Mouse (Mus musculus): ENCODE results near the gene Fetub. TPM values are rescaled to one million over a fixed set of nuclear protein-coding genes. Genes with fewer than 3 reads are reported as not detected.

Gene Fetub
- polyA plus RNA-seq (2017; shearing (Covaris generic)) = not detected

GRCm38 (mm10) chr16:22918034-22918433, at the start of gene Fetub:
Fetub (plus strand) TSS chr16:22918334.

GRCm38 (mm10) chr16:22890683-22891510, 27.2 kb upstream of the Fetub start, which contains the start of gene Ahsg:
Ahsg (plus strand) TSS chr16:22891277.

GRCm38 (mm10) chr16:22950840-22951395, 32.8 kb downstream of the Fetub start, which contains the start of gene Hrg:
Hrg (plus strand) TSS chr16:22951072.

Other genes with a start within 250 kb of the Fetub start
- not detected for gene Crygs, start 106.8 kb upstream of the Fetub start, polyA plus RNA-seq (2017; shearing (Covaris generic))
- 30.0 TPM for gene Tbccd1, start 60.7 kb upstream of the Fetub start, polyA plus RNA-seq (2017; shearing (Covaris generic))
- 134 TPM for gene Dnajb11, start 60.5 kb upstream of the Fetub start, polyA plus RNA-seq (2017; shearing (Covaris generic))
- gene Ahsg, start 27.1 kb upstream of the Fetub start, polyA plus RNA-seq (2017; shearing (Covaris generic)) = not detected
- not detected for gene Hrg, start 32.7 kb downstream of the Fetub start, polyA plus RNA-seq (2017; shearing (Covaris generic))
- gene Kng2, start 111.1 kb downstream of the Fetub start, polyA plus RNA-seq (2017; shearing (Covaris generic)) = not detected
- not detected for gene Kng1, start 139.5 kb downstream of the Fetub start, polyA plus RNA-seq (2017; shearing (Covaris generic))
- 286 TPM for gene Eif4a2, start 189.1 kb downstream of the Fetub start, polyA plus RNA-seq (2017; shearing (Covaris generic))
- 30.8 TPM for gene Rfc4, start 209.4 kb downstream of the Fetub start, polyA plus RNA-seq (2017; shearing (Covaris generic))
- 1.1 TPM for gene Adipoq, start 228.2 kb downstream of the Fetub start, polyA plus RNA-seq (2017; shearing (Covaris generic))

Measured in inflammation-experienced regulatory T-cells, adult 16 weeks (primary cell).